Mouse (Mus musculus) liver, embryonic 11.5 days (tissue): ENCODE results near the gene Egflam. TPM values are rescaled to one million over a fixed set of nuclear protein-coding genes. Genes with fewer than 3 reads are reported as not detected.

Experiments used
- ATAC-seq: fragments of 200-750 bp; cut with Nextera tagmentation; replicated peaks from 2 replicates; pipeline ENCODE4 v1.8.0; 2017; ENCODE audit warnings: moderate number of reproducible peaks, mild to moderate bottlenecking, moderate TSS enrichment, moderate library complexity; ENCODE audit not compliant: low FRiP score
- DNase-seq: peaks from one replicate; pipeline ENCODE4 v3.0.0-alpha.2; 2017; ENCODE audit warnings: low spot score
- H3K27ac ChIP-seq: fragments of 300-500 bp; sonication (generic); 2 replicates; pipeline ENCODE4 v1.5.1; 2014; ENCODE audit warnings: mild to moderate bottlenecking, low read depth, low read length, control low read depth
- H3K27me3 ChIP-seq: fragments of 300-500 bp; sonication (generic); replicated peaks from 2 replicates; pipeline ENCODE4 v1.6.1; 2014; ENCODE audit warnings: low read length, mixed read lengths; ENCODE audit not compliant: control insufficient read depth, insufficient read depth
- H3K36me3 ChIP-seq: fragments of 300-500 bp; sonication (generic); 2 replicates; pipeline ENCODE4 v1.6.1; 2014; ENCODE audit warnings: mild to moderate bottlenecking, low read length, moderate library complexity, mixed read lengths; ENCODE audit not compliant: control insufficient read depth, insufficient read depth
- H3K4me1 ChIP-seq: fragments of 300-500 bp; sonication (generic); replicated peaks from 2 replicates; pipeline ENCODE4 v1.6.1; 2014; ENCODE audit warnings: low read length, mixed read lengths; ENCODE audit not compliant: control insufficient read depth, insufficient read depth
- H3K4me2 ChIP-seq: fragments of 300-500 bp; sonication (generic); 2 replicates; pipeline ENCODE4 v1.6.1; 2014; ENCODE audit warnings: mild to moderate bottlenecking, control low read depth, moderate library complexity
- H3K4me3 ChIP-seq: fragments of 300-500 bp; sonication (generic); 2 replicates; pipeline ENCODE4 v1.5.1; 2014; ENCODE audit warnings: low read depth, low read length, control low read depth
- H3K9ac ChIP-seq: fragments of 300-500 bp; sonication (generic); 2 replicates; pipeline ENCODE4 v1.6.1; 2014; ENCODE audit warnings: low read depth, low read length, control low read depth
- H3K9me3 ChIP-seq: fragments of 300-500 bp; sonication (generic); 2 replicates; pipeline ENCODE4 v1.6.1; 2016; ENCODE audit warnings: low read length, inconsistent platforms, mixed read lengths; ENCODE audit not compliant: control insufficient read depth
- WGBS: fragments of 180-500 bp; shearing (Covaris S2); extraction: QIAGEN DNeasy Blood & Tissue Kit; methylation state at CpG from one replicate; pipeline ENCODE4 v1.1.7; 2014; 5-methylcytosine and 5-hydroxymethylcytosine counted together
- polyA plus RNA-seq: library from polyadenylated mRNA; unstranded; fragments of >200 nt; fragmentation: Nextera tagmentation; extraction: Ambion mirVana; gene quantifications from 2 replicates; pipeline ENCODE4 v1.2.1, GENCODE M21; 2014

Gene Egflam
- polyA plus RNA-seq, 1 experiment from 2014 or later: 2.8 TPM

DNA sequence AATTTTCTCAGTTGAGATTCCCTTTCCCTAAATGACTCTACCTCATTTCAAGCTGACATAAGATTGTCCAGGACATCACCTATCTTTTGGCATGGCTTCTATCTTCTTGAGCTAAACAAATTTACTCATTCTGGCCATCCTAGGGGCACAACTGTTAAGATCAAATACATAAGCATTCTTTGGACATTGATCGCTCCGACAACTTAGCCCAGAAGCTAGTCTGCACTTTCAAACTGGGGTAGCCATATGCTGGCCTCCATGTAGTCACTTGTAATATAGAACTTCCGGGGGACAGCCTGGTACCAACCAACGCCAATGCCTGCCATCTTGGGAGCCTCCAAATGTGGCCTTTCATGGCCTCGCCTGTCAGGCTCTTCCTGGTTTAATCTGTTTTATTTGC is 195.2 kb downstream of the Egflam start:
- no peak overlapping the region for H3K27ac ChIP-seq
- H3K9ac ChIP-seq: no peak overlapping the region

DNA sequence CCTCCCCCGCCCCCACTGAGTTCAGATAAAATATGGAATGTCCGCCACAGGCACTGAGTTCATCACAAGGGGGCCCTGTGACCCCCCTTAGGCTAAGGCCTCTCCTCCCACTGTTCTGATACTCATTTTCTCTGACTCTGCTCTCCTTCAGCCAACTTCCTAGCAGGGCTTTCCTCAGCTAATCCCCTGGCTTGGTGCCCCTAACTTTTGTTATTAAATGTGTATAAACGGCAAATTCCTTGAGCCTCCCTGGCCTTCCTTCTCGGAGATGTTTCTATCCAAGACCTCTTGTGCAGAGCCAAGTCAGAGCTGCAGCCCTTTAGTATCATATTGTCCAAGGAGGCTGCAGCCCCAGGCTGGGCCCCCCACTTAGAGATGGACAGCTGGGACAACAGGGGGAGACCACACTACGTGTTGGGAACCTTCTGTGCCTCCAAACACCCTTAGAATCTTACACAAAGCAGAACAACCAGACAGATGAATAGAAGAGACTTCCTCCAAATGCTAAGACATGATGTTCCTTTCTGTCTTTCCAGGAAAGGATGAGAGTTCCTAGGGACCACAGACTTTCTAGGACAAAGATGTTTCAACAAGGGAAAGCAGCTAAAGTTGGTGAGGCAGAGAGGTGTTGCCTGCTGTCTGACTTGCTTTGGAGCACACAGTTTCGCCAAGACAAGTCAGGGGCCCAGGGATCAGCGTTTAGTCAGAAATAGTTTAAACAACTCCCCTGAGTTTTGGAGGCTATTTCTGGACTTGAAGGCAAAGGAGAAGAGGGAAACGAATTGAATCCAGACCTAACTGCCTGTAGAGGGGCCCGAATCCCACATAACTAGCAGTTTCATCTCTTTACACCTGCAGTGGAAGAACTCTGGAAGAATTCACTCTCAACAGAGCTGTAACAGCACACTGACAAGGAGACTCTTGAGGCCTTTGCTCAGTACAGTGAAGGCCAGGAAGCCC is 196.5 kb downstream of the Egflam start:
- Histone ChIP-seq H3K4me1 (no peaks in the 10 kb centered on the region; the same call in none of the 2 replicates), H3K4me3 (no peak overlapping the region), H3K4me2 (no peak overlapping the region), H3K36me3 (no peaks in the 10 kb centered on the region), H3K27me3 (peaks cover 12% of the 10 kb centered on the region), H3K9ac (no peak overlapping the region), H3K9me3 (no peaks in the 10 kb centered on the region), H3K27ac (no peak overlapping the region)
- WGBS: 73% methylated on average over 9 of the region's 9 CpGs
- DNase-seq (no peak), ATAC-seq (no peak)

More for the DNA sequence above, 195.2 kb downstream of the Egflam start:
- DNase-seq: no peak
- H3K4me3 ChIP-seq: no peak overlapping the region
- peaks cover 13% of the 10 kb centered on the region for H3K27me3 ChIP-seq
- H3K4me2 ChIP-seq: no peak overlapping the region
- WGBS: 78% methylated on average over 5 of the region's 5 CpGs
- H3K4me1 ChIP-seq: no peaks in the 10 kb centered on the region; the same call in none of the 2 replicates
- no peaks in the 10 kb centered on the region for H3K36me3 ChIP-seq
- ATAC-seq: no peak
- no peaks in the 10 kb centered on the region for H3K9me3 ChIP-seq

DNA sequence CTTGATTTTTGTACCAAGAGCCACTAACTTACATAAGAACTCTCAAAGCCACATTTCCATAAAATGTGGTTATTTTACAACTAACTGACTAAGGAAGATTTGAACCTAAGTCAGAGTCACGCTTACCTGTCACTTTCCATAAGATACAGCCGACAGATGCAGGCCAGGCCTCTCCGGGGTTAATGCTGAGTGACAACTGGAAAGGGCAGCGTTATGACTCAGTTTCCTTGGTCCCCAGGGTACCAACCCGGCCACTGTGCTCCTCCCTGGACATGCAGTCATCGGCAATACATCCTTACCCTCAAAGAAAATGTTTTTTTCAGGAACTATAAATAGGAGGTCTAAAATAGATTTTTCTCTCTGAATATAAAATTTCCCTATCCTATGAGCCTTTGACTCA is 197.9 kb downstream of the Egflam start:
- H3K4me2 ChIP-seq: no peak overlapping the region
- H3K4me1 ChIP-seq: no peaks in the 10 kb centered on the region; the same call in none of the 2 replicates

DNA sequence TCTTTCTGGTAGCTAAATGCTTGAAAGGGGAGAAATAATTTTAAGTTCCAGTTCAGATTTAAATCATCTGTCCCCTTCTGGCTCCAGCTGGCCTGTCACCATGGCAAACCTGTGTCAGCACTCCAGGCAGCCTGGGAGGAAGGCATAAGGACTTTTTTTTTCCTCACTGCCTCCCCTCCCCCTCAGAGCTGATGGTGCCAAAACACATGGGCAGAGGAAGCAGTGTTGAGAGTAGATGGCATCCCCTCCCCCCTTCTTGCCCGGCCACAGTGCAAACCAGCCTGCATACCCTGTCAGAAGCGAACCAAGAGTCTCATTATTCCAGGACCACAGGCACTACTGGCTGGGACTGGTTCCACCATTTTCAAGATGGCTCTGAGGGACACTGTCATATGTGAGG is 199.4 kb downstream of the Egflam start:
- H3K4me3 ChIP-seq: no peak overlapping the region
- no peak overlapping the region for H3K27ac ChIP-seq
- H3K4me2 ChIP-seq: no peak overlapping the region
- ATAC-seq (no peak), DNase-seq (no peak)
- WGBS: 62% methylated on average over 2 of the region's 2 CpGs
- peaks cover 6% of the 10 kb centered on the region for H3K27me3 ChIP-seq
- no peak overlapping the region for H3K9ac ChIP-seq
- no peaks in the 10 kb centered on the region; the same call in none of the 2 replicates for H3K4me1 ChIP-seq
- H3K36me3 ChIP-seq: no peaks in the 10 kb centered on the region
- no peaks in the 10 kb centered on the region for H3K9me3 ChIP-seq

More for the DNA sequence above, 197.9 kb downstream of the Egflam start:
- Histone ChIP-seq H3K4me3 (no peak overlapping the region), H3K9me3 (no peaks in the 10 kb centered on the region), H3K27ac (no peak overlapping the region), H3K9ac (no peak overlapping the region), H3K27me3 (peaks cover 9% of the 10 kb centered on the region), H3K36me3 (no peaks in the 10 kb centered on the region)
- WGBS: 67% methylated on average over 6 of the region's 6 CpGs
- ATAC-seq (no peak), DNase-seq (no peak)

DNA sequence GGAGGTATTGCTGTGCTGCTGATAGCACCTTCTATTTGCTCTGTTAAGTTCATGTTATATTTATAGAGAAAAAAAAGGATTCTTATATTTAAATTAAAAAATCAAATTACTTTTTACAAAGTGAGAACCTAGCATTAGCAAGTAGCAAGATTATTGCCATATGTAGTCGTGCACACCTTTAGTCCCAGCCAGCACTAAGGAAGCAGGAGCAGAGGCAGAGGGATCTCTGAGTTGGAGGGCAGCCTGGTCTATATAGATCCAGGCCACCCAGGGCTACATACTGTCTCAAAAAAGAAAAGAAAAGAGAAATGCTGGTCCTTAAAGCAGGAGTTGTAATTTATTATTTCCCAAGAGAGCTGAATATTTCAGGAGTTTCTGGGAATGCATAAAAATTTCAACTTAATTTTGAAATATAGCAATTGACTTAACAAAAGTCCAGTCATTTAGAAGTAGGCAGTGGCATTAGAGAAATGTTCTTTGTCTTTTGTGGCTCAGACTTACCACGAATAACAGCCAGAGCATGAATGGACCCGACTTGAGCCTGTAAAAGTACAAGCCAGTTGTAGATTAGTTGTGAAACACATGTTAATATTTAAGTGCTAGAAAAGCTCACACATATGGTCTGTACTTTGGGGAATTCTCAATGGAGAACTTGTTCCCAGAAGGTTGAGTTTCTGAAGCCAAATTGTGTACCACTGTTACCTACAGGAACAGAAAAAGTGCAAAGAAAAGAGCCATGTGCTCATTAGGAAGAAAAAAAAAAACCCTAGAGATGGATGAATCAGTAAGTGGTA is 200.3 kb downstream of the Egflam start:
- H3K27me3 ChIP-seq: peaks cover 3% of the 10 kb centered on the region
- H3K36me3 ChIP-seq: no peaks in the 10 kb centered on the region
- ATAC-seq (no peak), DNase-seq (no peak)
- no peak overlapping the region for H3K4me3 ChIP-seq
- no peaks in the 10 kb centered on the region; the same call in 1 of the 2 replicates for H3K4me1 ChIP-seq
- no peak overlapping the region for H3K4me2 ChIP-seq
- H3K9ac ChIP-seq: no peak overlapping the region
- H3K9me3 ChIP-seq: no peaks in the 10 kb centered on the region
- WGBS: 66% methylated on average over 3 of the region's 3 CpGs
- H3K27ac ChIP-seq: no peak overlapping the region

DNA sequence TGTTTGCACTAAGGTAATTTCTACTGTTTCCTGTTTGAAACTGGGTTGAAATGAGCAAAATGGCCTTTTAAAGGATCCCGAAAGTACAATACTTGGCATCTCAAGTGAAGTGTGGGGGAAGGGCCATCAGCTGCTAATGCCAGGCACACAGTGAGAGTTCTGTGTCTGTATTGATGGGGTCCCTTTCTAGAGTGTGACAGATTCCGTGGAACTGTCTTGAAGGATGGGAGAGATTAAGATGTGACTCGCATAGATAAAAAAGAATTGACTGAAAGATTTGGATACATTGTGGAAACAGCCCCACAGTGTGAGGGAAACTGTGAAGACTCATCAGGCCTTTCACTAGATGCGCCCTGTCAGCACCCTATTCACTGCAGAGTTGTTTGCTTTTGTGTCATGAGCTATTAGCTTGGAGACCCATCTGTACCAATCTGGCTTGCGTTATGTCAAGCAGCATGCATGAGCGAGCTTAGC is 203.4 kb downstream of the Egflam start:
- H3K4me1 ChIP-seq: no peaks in the 10 kb centered on the region
- no peaks in the 10 kb centered on the region; the same call in none of the 2 replicates for H3K27me3 ChIP-seq
- no peak overlapping the region for H3K4me3 ChIP-seq
- H3K36me3 ChIP-seq: no peaks in the 10 kb centered on the region
- no peak for ATAC-seq
- WGBS: 74% methylated on average over 6 of the region's 6 CpGs
- H3K4me2 ChIP-seq: no peak overlapping the region
- H3K9ac ChIP-seq: no peak overlapping the region
- no peaks in the 10 kb centered on the region for H3K9me3 ChIP-seq
- no peak overlapping the region for H3K27ac ChIP-seq
- DNase-seq: peak; percentile 15

DNA sequence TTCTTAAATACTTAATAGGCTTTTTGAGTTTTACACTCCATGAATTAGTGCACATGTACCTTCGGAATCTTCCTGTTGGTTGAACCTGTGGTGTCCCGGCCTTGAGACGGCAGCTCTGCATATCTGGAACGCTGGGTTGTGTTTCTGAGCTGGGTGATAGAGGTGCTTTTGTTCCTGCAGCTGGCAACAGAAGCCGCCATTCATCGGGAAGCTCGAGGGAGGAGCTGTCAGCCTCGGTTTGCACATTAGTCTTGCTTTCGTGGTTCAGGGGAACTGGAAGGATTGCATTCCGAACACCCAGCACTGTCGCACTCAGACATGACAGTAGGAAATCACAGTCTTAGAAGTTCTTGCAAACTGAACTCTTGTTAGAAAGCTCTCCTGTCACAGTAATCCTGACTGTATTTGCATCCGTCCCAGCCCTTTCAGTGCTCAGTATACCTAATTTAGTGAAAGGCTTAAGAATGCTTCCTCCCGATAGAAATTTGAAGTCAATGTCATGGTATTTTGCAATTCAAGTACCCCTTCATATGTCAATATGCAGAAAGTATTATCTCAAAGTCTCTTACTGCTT is 204.0 kb downstream of the Egflam start:
- H3K27ac ChIP-seq: no peak overlapping the region

DNA sequence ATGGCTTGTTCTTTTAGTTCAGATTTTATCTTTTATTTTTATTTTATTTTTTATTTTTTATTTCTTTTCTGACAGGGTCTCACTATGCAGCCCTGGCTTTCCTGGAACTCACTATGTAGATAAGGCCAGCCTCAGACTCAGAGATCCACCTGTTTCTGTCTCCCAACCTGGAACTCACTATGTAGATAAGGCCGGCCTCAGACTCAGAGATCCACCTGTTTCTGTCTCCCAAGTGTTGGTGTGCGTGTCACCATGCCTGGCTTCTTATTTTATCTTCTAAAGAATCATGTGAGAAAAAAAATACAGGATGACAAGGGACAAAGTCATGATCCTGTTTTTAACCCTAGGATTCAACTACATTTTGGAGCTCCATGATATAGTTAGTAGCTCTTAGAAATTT is 205.6 kb downstream of the Egflam start:
- ATAC-seq: no peak
- H3K9ac ChIP-seq: no peak overlapping the region
- H3K27ac ChIP-seq: no peak overlapping the region
- no peak overlapping the region for H3K4me3 ChIP-seq
- no peaks in the 10 kb centered on the region for H3K4me1 ChIP-seq
- 83% methylated on average over 2 of the region's 2 CpGs for WGBS
- H3K4me2 ChIP-seq: no peak overlapping the region
- no peaks in the 10 kb centered on the region; the same call in 1 of the 2 replicates for H3K27me3 ChIP-seq
- H3K9me3 ChIP-seq: no peaks in the 10 kb centered on the region
- peaks cover 3% of the 10 kb centered on the region; the same call in 1 of the 2 replicates for H3K36me3 ChIP-seq
- no peak for DNase-seq

More for the DNA sequence above, 204.0 kb downstream of the Egflam start:
- ATAC-seq: no peak
- Histone ChIP-seq H3K4me3 (no peak overlapping the region), H3K4me2 (no peak overlapping the region), H3K36me3 (peaks cover 3% of the 10 kb centered on the region; the same call in 1 of the 2 replicates), H3K4me1 (no peaks in the 10 kb centered on the region), H3K27me3 (no peaks in the 10 kb centered on the region; the same call in none of the 2 replicates), H3K9me3 (no peaks in the 10 kb centered on the region), H3K9ac (no peak overlapping the region)
- 54% methylated on average over 13 of the region's 13 CpGs for whole genome bisulfite sequencing
- no peak for DNase-seq
